Mouse (Mus musculus): ENCODE data around the gene Tacc3.

The Tacc3 gene

DNA sequence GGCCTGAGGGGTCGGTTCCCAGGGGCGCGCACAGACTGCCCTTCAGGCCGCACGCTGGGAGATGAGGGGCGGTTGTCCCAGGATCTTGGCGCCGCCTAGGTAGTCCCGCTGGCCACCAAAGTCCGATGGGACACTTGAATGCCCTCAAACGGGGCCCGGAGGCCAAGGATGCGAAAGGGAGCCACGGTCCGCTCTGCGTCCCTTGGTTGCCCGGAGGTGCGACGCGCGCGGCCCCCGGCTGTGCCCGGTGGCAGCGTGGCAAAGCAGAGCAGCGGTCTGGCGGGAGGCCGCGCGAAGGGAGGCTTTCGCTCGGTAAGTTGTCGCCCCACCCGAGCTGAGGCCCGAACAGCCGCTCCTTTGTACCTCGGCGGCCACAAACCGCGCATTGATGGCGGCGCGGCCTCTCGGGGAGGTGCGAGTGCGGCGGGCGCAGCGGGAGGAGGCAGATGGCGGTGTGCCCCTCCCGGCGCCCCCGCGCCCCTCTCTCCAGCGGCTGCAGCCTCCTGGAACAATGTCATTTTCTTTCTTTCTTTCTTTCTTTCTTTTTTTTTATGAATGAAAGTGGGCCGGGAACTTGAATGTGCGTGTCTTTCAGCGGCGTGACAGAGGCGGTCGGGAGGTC lies 65.2 kb downstream of the Tacc3 start:
- peak; percentile 76 for DNase-seq (ENCODE audit: low spot score)

DNA sequence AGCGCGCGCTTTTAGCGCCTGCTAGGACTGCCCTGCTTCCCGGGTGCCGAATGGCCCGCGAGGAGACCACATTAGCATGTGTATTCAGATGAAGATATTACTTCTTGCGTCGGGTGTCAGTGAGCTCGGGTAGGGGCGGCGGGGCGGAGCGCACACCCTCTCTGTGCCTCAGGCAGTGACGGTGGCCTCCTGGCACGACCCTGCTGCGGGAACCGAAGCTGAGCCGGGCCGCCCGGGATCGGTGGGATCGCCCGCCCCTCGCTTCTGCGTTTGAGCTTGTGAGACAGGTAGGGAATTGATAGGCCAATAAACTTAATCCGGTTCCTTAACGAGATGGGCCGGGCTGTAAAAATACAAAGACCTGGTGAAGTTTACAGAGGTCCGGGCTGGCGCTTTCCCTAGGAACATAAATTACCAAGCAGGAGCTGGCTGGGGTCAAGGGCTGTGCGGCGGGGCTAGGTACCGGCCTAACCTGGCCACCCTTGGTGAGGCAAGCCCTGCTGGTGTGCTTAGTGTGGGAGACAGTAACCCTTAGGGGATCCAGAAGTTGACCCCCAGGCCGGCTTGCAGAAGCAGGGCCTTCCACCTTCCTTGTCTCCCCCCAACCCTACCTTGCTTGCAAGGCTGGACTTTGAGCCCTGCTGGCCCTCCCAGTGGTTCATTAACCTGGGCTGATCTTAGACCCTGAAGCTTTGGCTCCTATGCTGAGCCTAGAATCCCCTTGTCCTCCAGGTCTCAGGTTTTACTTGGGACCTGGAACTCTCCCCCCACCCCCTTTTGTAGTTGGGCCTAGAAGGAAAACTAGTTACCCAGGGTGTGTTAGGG lies 65.9 kb downstream of the Tacc3 start:
- no peak for DNase-seq (ENCODE audit: low spot score)

DNA sequence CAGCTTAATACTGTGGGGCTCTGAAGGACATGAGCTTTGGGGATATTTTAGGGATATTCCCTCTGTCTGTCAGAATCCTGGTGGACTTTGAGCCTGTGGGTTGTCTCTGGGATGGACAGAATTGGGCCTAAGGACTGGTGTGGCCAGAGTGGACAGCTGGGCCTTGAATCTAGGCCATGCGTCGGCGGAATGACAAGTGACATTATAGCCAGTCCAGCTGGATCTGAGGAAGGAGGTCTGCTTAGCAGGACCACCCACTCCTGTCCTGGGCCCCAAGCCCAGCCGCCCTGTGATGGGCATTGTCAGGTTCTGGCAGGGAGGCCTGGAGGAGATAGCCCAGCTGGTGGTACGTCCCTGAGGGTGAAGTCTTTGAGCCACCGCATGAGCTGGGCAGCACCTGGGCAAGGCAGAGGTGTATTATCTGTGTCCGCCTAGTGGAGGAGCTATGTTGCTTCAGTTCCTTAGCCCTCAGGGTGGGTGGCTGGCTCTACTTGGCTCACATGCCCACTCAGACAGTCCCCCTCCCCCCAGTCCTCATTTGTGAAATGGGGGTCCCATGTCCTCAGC lies 68.2 kb downstream of the Tacc3 start:
- DNase-seq (ENCODE audit: low spot score): no peak

DNA sequence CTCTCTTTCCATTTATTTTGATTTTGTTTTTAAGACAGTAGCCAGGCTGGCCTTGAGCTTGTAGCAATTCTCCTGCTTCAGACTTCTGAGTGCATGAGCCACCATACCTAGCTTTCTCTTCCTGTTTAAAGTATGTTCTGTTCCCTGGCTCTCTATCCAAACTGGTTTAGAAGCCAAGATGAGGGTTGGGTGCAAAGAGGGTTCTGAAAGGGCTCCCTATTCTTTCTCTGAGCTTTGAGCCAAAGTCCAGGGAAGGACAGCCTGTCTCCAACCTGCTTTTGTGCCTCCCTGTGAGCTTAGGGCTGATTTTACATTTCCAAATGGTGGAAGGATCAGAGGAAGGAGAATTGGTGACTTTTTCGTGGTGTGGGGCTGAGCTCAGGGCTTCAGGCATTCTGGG lies 69.0 kb downstream of the Tacc3 start:
- DNase-seq (ENCODE audit: low spot score): no peak

All from embryo, embryonic 10.5 days (tissue).